Mouse (Mus musculus) limb, embryonic 12.5 days (tissue): ENCODE measurements around the gene Pak1ip1. TPM values are rescaled to one million over a fixed set of nuclear protein-coding genes. Genes with fewer than 3 reads are reported as not detected.

Source experiments
- ATAC-seq: fragments of 200-750 bp; cut with Nextera tagmentation; 2 replicates; pipeline ENCODE4 v1.8.0; 2017; ENCODE audit warnings: low read depth, moderate TSS enrichment; ENCODE audit not compliant: insufficient number of reproducible peaks, insufficient read depth, low FRiP score, low TSS enrichment
- H3K27ac ChIP-seq: fragments of 300-500 bp; sonication (generic); 2 replicates; pipeline ENCODE4 v1.5.1; 2016; ENCODE audit warnings: mild to moderate bottlenecking, moderate library complexity
- H3K27me3 ChIP-seq: fragments of 300-500 bp; sonication (generic); 2 replicates; pipeline ENCODE4 v1.6.1; 2016; ENCODE audit warnings: mild to moderate bottlenecking, moderate library complexity
- H3K36me3 ChIP-seq: fragments of 300-500 bp; sonication (generic); 2 replicates; pipeline ENCODE4 v1.6.1; 2016; ENCODE audit warnings: mild to moderate bottlenecking, moderate library complexity
- H3K4me1 ChIP-seq: fragments of 300-500 bp; sonication (generic); replicated peaks from 2 replicates; pipeline ENCODE4 v1.6.1; 2016
- H3K4me2 ChIP-seq: fragments of 300-500 bp; sonication (generic); 2 replicates; pipeline ENCODE4 v1.6.1; 2016; ENCODE audit warnings: mild to moderate bottlenecking, moderate library complexity
- H3K4me3 ChIP-seq: fragments of 300-500 bp; sonication (generic); replicated peaks from 2 replicates; pipeline ENCODE4 v1.5.1; 2016; ENCODE audit warnings: mild to moderate bottlenecking
- H3K9ac ChIP-seq: fragments of 300-500 bp; sonication (generic); replicated peaks from 2 replicates; pipeline ENCODE4 v1.6.1; 2016; ENCODE audit warnings: mild to moderate bottlenecking, moderate library complexity
- H3K9me3 ChIP-seq: fragments of 300-500 bp; sonication (generic); 2 replicates; pipeline ENCODE4 v1.6.1; 2016; ENCODE audit warnings: mild to moderate bottlenecking, moderate library complexity
- WGBS: fragments of 180-500 bp; shearing (Covaris S2); methylation state at CpG from one replicate; pipeline ENCODE4 v1.1.7; 2016; 5-methylcytosine and 5-hydroxymethylcytosine counted together
- polyA plus RNA-seq: library from polyadenylated mRNA; unstranded; fragments of >200 nt; fragmentation: Nextera tagmentation; extraction: Ambion mirVana; gene quantifications from 2 replicates; pipeline ENCODE4 v1.2.1, GENCODE M21; 2016

Gene Pak1ip1
- polyA plus RNA-seq, 1 experiment from 2014 or later = 58.1 TPM

DNA sequence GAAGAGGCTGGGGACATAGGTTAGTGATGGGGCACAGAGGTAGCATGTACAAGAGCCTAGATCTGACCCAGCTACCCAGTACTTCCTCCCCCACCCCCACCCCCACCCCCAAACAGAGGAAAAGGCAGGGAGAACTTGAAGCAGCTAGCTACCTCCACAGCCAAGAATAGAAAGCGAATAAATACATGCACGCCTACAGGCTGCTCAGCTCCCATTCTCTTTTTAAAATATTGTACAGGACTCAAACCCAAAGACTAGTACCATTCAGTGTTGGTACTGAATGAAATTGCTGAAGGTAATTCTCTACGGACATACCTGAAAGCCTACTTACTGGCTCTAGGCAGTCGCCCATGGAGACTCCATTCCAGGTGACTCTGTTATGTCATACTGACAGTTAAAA, 41.7 kb downstream of the Pak1ip1 start:
- no peaks in the 10 kb centered on the region for H3K27me3 ChIP-seq
- H3K4me2 ChIP-seq = no peak overlapping the region
- no peaks in the 10 kb centered on the region for H3K36me3 ChIP-seq
- 88% methylated on average over 4 of the region's 4 CpGs for WGBS
- H3K27ac ChIP-seq = no peak overlapping the region
- no peaks in the 10 kb centered on the region for H3K9me3 ChIP-seq
- ATAC-seq = no peak
- no peak overlapping the region for H3K9ac ChIP-seq
- no peak overlapping the region for H3K4me3 ChIP-seq
- H3K4me1 ChIP-seq = no peaks in the 10 kb centered on the region

GRCm38 (mm10) chr13:41045901-41046300, 45.1 kb downstream of the Pak1ip1 start:
- peaks cover 2% of the 10 kb centered on the region; the same call in 1 of the 2 replicates for H3K4me1 ChIP-seq
- no peaks in the 10 kb centered on the region for H3K36me3 ChIP-seq
- ATAC-seq = no peak
- H3K27ac ChIP-seq = no peak overlapping the region
- H3K9me3 ChIP-seq = no peaks in the 10 kb centered on the region
- H3K4me2 ChIP-seq = no peak overlapping the region
- no peak overlapping the region for H3K4me3 ChIP-seq
- WGBS = 93% methylated on average over 8 of the region's 8 CpGs
- H3K9ac ChIP-seq = no peak overlapping the region
- H3K27me3 ChIP-seq = no peaks in the 10 kb centered on the region

DNA sequence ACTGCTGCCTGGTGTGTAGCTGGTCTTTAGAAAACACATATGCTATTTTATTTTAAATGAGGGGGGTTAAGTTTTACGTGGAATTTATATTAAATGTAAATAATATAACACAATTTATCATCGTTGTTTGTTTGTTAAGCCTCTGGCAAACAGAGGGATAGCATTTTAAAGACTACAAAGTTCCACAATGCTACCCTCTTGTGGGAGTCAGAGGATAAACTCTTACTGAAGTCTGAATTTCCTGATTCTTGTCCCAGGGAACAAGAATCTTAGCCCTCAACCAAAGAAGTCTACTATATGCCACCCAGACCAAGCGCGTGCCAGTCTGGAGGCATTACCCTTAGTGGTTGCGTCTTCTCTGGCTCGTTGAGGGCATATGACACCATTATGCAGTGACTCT, 46.5 kb downstream of the Pak1ip1 start:
- Histone ChIP-seq H3K36me3 (no peaks in the 10 kb centered on the region), H3K9me3 (no peaks in the 10 kb centered on the region), H3K4me1 (peaks cover 8% of the 10 kb centered on the region; the same call in 1 of the 2 replicates), H3K9ac (no peak overlapping the region), H3K27ac (no peak overlapping the region), H3K4me3 (no peak overlapping the region), H3K4me2 (no peak overlapping the region), H3K27me3 (no peaks in the 10 kb centered on the region)
- no peak for ATAC-seq
- WGBS = 87% methylated on average over 6 of the region's 6 CpGs

- ATAC-seq = no peak
- WGBS = 71% methylated on average over 5 of the region's 5 CpGs
- Histone ChIP-seq H3K36me3 (no peaks in the 10 kb centered on the region), H3K27me3 (no peaks in the 10 kb centered on the region), H3K9ac (no peak overlapping the region), H3K4me1 (peaks cover 8% of the 10 kb centered on the region; the same call in 1 of the 2 replicates), H3K27ac (no peak overlapping the region), H3K4me3 (no peak overlapping the region), H3K4me2 (no peak overlapping the region), H3K9me3 (no peaks in the 10 kb centered on the region)
Measured at GRCm38 (mm10) chr13:41051965-41052364, 51.1 kb downstream of the Pak1ip1 start.

Other genes with a start within 250 kb of the Pak1ip1 start
- gene Gcnt2, start 141.3 kb upstream of the Pak1ip1 start, polyA plus RNA-seq = 2.1 and 2.2 TPM in 2 replicates
- gene Tmem14c, start 15.3 kb downstream of the Pak1ip1 start, polyA plus RNA-seq = 196 and 204 TPM in 2 replicates
- 0.50 and 1.2 TPM in 2 replicates for gene Mak, start 78.7 kb downstream of the Pak1ip1 start, polyA plus RNA-seq
- gene Gcm2, start 110.0 kb downstream of the Pak1ip1 start, polyA plus RNA-seq = not detected in 2 replicates
- not detected in 2 replicates for gene Sycp2l, start 113.3 kb downstream of the Pak1ip1 start, polyA plus RNA-seq
- 9.6 and 9.9 TPM in 2 replicates for gene Elovl2, start 219.4 kb downstream of the Pak1ip1 start, polyA plus RNA-seq
- 15.3 and 18.7 TPM in 2 replicates for gene Smim13, start 248.8 kb downstream of the Pak1ip1 start, polyA plus RNA-seq